Mouse (Mus musculus) kidney, postnatal 14 days (tissue): ENCODE data around the gene Isyna1.
A peak's percentile ranks its signal among the peaks of the same experiment; 100 is the strongest.
"Not testable (repeated sequence)": the region's sequence is repeated elsewhere in the genome, so short reads cannot be mapped to it uniquely, and the experiment has no call there.

Source experiments
- DNase-seq: peaks from one replicate; pipeline ENCODE4 v3.0.0; 2022; ENCODE audit warnings: mixed read lengths

Isyna1 gene

DNA sequence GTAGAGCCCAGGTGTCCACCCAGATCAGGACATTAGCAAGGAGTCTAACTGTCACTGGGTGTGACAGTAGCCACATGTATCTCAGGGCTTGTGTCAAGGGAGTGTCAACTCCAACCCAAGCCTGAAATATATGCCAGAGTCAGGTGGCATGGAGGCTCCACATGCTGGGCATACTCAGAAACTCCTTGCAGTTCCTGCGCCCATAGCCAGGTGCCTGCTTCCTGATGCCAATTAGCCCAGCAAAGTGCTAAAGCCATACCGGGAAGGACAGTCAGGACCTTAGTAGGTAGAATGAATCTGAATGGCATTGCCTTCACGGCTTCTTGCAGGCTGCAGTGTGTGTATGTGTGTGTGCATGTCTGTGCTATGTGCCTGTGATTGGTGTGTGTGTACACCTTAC lies 17.0 kb upstream of the Isyna1 start:
- no peak for DNase-seq

DNA sequence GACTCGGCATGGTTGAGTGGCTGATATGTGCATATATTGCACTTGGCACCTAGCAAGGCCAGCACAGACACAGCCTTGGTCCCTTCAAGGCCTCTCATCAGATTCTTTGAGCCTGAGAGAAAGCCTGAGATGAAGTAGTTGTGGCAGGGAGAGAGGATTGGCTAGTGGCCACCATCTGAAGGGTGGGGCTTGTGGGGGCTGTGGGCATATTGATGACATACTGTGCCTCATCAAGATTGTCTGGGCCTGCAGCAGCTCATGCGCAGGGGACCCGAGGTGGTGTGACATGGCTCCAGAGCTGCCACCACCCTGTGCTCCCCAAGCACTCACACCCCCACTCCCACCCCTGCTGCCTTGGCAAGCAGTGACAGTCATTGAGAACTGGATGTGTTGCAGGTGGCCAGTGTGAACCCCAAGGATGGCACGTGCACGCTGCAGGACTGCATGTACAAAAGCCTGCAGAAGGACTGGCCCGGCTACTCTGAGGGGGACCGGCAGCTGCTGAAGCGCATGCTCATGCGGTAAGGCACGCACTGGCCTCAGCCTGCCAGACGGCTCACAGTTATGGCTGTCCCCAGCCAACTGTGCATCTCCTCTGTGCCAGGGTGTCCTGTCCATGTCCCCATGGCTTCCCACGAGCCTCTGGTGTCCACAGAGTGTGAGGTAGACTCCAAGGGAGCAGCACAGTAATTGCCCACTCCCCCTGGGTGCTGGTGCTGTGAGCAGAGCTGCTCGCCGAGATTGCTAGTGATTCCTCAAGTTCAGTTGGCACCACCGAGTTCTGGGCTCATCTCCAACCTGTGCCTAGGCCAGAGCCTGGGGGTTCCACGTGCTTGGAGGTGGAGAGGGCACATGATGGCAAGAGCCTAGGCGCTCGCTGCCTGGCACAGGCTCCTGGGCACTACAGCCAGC lies 10.4 kb upstream of the Isyna1 start:
- DNase-seq: no peak

DNA sequence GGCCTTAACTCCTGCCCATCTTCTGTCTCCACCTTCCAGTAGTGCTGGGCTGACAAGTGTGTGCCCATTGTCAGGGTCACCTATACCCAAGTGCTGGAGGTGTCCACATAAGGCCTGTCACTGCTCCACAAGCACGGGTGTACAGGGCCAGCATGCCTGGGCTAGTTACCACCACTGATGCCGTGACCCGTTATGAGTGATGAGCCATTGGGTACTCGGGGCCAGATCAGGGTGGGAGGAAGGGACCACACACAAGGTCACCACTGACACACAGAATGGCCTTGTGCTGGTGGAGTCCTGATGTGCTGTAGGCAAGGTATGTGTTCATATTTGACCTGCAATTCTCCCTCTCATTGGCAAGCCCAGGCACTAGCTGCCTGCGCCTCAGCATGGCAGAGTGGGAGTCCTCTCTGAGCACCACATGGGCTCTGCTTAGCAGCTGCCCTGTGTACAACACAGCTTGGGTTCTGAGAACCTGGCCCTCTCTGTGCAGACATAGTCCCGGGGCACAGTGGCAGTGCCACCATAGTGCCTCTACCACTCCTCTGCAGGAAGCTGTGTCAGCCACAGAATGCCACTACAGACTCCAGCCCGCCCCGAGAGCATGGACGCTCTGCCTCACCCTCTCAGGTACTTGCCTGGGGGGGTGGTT lies 9.4 kb upstream of the Isyna1 start:
- no peak for DNase-seq

DNA sequence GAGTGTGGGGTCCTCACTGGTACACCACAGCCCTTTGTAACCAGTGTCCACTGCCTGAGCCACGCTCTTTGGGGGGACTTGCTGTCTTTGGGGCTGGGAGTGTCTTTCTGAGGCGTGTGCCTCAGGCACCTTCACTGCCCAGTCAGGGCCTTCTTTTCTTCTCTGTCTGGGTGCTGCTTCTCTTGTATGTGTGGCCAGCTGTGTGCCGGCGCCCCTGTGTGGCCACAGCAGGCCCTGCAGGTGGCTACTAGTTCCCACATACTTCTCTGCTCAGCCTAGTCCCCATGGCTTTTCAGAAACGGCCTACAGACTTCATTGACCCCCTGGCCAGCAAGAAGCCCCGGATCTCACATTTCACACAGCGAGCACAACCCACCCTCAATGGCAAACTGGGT lies 8.9 kb upstream of the Isyna1 start:
- DNase-seq: peak; percentile 84

DNA sequence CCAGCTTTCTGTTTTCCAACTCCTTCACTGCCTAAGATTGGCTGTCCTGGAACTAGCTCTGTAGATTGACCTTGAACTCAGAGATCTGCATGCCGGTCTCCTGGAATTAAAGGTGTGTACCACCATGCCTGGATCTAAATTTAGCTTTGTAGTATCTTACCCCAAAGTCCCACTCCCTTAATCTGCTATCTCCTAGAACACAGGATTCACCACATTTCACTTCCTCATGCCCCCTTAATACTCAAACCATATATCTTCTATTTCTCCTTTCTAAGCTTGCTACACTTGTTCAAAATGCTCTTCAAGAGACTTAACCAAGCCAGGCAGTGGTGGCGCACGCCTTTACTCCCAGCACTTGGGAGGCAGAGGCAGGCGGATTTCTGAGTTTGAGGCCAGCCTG lies 6.2 kb upstream of the Isyna1 start:
- not testable (repeated sequence) for DNase-seq

DNA sequence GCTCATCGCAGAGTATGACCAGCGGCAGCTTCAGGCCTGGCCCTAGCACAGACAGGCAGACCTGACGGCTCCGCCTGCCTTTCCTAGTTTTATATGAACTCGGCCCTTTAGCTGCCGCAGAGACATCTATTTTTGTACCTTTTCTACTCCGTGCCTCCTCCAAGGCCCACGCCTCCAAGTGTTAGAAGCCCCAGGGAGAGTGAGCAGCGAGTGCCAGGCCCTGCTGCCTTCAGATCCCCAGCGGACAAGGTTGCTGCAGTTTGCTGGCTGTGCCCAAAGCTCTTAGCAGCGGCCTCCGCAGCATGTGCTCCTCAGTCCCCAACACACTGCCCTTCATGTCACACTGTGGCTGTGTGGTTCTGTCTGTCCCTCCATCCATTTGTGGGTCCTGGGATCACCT lies 2.6 kb upstream of the Isyna1 start:
- DNase-seq: no peak

DNA sequence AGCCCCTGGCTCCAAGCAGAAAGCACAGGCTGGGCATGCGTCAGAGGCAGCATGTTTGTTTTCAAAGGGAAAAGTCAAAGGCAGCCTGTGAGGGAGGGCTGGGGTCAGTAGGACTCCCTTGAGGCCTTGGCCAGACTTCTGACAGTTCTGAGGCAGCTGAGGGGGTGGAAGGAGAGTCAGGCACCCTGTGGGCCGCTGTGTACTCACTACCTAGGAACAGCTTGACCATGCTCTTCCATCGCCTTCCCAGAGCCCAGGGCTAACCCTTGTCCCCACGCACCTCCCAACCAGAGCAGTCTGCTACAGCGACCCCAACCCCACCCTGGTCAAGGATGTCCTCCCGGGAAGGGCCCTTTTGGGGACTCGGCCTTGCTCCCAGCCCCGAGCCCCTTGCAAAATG lies 1.0 kb upstream of the Isyna1 start:
- DNase-seq: peak; percentile 71

DNA sequence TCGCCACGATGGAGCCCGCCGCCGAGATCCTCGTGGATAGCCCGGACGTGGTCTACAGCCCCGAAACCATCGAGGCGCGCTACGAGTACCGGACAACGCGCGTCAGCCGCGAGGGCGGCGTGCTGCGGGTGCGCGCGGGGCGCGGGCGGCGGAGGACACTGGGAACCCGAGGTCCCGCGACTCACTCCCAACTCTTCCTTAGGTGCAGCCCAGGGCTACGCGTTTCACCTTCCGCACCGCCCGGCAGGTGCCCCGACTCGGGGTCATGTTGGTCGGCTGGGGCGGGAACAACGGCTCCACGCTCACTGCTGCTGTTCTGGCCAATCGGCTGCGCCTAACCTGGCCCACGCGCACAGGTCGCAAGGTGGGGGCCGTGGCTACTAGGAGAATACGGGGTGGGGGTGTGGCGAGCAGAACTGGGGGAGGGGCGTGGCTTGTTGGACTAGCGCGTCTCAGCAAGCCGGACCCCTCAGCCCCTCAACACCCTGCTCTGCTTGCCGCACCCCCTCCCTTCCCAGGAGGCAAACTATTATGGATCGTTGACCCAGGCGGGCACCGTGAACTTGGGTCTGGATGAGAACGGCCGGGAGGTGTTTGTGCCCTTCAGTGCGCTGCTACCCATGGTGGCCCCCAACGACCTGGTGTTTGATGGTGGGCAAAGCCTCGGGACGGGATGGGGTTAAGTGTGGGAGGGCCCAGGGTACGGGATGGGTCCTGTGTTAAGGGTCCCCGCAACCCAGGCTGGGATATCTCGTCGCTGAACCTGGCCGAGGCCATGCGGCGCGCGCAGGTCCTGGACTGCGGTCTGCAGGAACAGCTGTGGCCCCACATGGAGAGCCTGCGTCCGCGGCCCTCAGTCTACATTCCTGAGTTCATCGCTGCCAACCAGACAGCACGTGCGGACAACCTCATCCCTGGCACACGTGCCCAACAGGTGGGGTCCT lies 720 bp downstream of the Isyna1 start:
- DNase-seq: peak; percentile 67

DNA sequence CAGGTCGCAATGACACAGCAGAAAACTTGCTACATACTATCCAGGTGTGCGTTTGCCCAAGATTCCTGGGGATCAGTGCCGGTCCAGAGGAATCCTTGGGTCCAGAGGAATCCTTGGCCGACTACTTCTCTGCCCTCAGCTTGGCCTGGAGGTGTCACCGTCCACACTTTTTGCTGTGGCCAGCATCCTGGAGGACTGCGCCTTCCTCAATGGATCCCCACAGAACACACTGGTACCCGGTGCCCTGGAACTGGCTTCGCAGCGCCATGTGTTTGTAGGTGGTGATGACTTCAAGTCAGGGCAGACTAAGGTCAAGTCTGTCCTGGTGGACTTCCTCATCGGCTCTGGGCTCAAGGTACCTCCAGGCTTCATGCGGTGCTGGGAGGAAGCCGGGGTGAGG lies 1.6 kb downstream of the Isyna1 start:
- no peak for DNase-seq

DNA sequence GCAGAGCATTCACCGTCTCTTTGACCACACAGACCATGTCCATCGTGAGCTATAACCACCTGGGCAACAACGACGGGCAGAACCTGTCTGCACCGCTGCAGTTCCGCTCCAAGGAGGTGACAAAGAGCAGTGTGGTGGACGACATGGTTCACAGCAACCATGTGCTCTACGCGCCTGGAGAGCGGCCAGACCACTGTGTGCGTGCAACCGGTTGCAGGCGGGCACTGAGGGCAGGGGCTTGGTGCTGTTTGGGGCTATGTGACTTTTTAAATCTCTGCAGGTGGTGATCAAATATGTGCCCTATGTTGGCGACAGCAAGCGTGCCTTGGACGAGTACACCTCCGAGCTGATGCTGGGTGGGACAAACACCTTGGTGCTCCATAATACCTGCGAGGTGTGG lies 2.0 kb downstream of the Isyna1 start:
- peak; percentile 38 for DNase-seq

DNA sequence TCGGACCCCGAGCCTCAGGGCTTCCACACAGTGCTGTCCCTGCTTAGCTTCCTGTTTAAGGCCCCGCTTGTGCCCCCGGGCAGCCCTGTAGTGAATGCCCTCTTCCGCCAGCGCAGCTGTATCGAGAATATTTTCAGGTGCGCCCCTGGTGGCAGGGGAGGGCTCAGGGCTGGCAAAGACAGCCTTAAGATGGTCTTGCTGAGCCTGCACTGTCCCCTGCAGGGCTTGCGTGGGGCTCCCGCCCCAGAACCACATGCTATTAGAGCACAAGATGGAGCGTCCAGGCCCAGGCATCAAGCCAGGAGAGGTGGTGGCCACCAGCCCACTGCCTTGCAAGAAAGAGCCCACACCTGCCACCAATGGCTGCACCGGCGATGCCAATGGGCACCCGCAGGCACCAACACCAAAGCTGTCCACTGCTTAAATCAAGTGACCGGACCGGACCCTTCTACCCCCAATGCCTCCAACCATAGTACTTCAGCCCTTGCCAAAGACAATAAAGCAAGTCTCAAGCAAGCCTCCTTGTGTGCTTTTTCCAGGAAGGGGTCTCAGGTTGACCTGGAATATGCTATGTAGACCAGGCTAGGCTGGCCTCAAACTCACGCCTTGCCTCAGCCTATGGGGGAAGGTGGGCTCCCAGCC lies 2.7 kb downstream of the Isyna1 start:
- no peak for DNase-seq

DNA sequence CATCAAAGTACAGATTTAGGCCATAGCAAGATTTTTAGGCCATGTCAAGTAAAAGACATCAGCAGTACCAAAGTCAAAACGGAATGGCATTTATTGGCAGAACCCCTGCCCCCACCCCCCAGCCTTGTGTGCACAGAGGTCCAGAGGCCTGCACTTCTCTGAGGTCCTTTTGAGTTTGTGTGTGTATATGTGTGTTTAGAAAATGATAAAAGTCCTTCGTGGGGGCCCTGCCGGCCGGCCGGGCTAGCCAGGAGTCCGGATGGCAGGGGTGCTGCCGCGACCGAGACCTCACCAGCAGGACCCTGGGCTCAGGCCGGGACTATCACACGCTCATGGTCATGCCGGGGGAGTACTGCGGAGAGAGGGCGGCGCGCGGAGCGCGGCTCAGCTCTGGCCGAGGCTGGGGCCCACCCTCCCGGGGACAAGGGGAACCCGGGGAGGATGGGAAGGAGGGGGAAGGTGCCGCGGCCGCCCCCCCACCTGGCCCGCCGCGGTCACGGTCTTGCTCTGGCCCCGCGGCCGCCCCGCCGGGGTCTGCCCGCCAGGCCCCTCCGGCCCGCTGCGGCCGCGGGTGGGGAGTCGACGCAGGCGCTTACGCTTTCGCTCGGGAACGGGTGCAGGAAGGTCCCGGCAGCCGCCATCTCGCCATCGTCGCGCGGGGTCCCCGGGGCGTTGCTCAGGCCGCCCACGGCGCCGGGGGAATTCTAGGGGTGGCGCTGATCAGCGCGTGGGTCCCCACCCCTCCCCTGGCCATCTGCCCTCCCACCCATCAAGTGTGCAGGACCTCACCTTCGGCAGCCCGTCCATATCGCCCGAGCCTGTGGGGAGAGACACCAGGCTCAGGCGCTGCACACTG lies 3.5 kb downstream of the Isyna1 start:
- DNase-seq: no peak

DNA sequence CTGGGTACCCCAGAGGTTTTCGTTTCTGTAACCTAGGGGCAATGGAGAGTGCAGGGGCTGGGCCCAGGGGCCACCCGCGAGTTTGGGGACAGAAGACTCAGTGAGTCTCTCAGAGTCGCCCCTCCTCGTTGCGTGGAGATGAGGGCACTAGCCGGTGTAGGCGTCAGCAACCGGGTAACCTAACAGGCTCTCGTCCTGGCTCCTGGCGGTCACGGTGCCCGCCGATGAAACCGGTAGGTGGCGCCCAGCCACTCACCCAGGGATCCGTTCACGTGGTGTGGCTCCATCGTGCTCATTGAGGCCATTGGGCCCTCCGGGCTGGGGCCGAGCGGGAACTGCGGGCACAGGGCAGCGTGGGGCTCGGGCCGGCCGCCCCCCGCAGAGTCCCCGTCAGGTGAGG lies 4.1 kb downstream of the Isyna1 start:
- peak; percentile 90 for DNase-seq

DNA sequence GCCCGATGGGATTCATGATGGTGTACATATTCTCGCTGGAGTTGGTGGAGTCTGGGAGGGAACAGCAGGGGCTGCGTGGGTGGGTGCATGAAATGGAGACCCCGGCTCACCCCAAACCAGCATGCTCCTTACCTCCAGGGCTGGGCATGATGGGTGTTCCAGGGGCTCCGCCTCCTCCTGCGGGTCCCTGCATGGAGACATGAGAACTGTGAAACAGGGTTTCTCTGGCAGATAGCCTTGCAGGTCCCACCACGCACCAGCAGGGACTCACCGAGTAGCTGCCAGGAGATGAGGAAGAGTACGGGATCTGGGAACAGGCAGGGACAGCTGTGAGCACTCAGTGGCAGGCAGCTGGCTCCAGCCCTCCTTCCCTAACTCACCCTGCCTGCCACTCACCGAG lies 4.5 kb downstream of the Isyna1 start:
- no peak for DNase-seq

DNA sequence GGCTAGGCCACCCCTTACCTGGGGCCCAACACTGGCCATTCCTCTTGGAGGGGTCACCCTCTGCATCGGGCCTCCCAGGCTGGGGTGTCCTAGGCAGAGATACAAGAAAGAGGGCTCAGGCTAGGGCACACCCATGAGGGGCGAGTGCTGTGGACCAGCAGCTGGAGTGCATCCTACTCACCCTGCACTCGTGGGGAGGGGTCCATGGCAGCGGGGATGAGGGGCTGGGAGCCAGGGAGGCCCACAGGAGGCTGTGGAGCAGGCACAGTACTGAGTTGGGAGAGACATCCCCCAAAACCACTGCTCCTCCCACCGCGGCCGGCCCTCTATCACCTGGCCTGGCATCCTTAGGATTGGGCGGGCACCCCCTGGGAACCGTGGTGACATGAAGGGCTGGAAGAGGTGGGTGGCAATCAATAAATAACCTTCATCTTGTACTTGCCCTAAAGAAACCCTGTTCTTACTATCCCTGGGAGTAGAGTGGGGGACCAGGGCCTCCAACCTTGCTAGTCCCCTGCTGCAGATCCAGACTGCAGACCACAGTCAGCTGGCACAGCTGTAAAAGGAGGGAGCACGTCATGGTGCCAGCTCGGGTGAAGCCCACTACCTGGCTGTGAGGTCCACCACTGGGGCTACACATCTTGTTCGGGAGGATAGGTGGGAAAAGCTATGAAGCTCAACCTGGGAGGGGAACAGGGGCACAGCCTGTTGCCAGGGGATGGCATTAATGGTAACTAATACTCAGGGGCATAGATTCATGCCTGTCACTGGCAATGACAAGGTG lies 5.5 kb downstream of the Isyna1 start:
- no peak for DNase-seq

DNA sequence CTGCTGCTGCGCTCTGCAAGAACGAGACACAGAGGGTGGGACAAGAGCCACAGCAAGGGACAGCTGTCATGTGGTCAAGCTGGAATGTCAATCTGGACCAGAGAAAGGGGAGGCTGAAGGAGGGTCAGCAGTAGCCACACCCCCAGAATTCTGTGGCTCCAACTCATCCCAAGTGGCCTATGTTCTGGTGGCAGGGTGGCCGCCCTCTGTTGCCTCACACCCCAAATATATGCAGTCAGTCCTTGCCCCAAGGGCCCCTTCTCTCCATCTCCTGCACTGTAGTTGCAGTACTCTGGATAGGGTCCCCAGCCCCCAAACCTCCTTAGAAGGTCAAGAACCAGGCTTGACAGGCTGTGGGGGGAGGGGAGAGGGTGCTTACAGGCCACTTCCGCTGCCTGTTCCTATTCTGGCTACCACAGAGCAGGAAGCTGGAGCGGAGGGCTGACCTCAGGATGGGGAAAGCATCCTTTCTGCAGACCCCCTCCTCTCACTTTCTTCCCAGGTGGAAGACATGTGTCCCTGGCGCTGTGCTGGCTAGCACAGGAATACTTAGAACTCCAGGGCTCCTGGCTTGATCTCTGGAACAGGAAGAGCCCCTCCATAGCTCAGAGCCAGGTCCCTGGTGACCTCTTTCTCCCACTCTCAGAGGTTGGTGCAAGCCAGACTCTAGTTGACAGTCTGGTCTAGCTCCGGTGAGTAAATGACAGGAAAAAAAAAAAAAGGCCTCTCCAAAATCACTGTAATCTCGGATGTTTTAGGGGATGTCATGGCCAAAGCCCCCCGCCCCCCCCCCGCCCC lies 6.5 kb downstream of the Isyna1 start:
- DNase-seq: peak; percentile 76

DNA sequence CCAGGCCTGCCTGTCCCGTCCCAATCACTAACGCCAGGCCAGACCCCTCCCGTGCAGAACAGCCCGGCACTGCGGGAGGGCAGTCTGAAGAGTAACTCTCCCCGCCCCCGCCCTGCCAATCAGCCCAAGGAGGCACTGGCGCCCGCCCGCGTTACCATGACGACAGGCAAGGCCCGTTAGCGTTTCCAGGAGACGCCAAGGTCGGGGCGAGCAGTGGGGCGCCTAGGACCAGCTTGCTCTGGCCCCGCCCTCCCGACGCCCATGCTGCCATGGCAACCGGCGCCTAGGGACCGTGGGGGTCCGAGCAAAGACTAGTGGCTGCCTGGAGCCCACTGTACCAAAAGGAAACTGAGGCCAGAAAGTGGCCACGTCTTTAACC lies 7.1 kb downstream of the Isyna1 start:
- DNase-seq: peak; percentile 90

DNA sequence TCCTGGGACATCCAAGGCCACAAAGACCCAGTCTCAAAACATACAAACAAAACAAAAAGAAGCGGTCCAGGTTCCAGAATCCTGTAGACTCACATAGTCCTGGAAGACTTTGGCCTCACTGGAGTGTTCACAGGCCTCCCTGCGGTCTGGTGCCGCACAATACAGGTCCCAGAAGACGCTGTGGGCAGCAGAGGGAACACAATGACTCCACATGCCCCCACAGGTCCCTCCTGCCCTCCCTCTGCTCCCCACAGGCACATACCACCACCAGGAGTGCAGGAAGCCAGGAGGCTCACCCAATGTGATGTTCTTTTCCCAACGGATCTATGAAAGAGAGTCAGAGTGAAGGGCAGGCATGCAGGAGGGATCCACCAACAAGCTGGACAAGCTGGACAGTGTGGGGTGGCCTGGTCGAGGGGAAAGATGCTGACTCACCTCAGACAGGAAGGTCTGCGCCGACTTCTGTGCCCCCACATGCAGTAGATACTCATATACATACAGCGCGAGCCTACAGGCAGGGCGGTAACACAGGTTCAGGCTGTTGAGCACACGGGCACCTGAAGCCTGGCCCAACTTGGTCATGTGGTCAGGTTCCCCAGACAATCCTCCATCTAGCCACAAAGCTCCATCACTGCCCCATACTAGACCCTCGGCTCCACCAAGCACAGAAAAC lies 8.1 kb downstream of the Isyna1 start:
- no peak for DNase-seq

DNA sequence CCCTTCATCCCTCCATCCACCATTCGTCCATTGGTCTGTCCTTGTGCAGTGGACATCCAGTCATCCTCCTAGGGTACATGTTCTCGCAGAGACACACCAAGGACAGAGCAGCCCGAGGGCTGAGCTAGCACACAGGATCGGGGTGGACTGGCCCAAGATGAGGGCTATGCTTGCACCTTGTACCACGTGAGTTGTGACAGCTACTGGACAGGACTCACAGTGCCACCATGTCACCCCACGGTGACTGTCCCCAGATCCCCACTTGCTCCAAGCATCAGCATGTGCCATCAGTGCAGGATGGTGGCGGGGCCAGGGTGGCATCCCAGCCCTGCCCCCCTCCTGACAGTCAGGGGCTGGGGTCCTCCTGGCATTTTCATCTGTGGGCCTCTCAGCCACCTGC lies 10.4 kb downstream of the Isyna1 start:
- no peak for DNase-seq
